Mouse (Mus musculus): Measurements from ENCODE around the gene Tat. TPM values are rescaled to one million over a fixed set of nuclear protein-coding genes. Genes with fewer than 3 reads are reported as not detected.
"Not testable (repeated sequence)": the region's sequence is repeated elsewhere in the genome, so short reads cannot be mapped to it uniquely, and the experiment has no call there.

Gene Tat
- polyA plus RNA-seq, 1 experiment from 2014 or later, result not detected

- H3K4me3 ChIP-seq (ENCODE audit: low read length), result no peak overlapping the region
- H3K36me3 ChIP-seq (ENCODE audit: control insufficient read depth, insufficient read depth, low read length), result no peaks in the 10 kb centered on the region
- no peak overlapping the region for H3K27ac ChIP-seq (ENCODE audit: low read depth, low read length)
- H3K9ac ChIP-seq (ENCODE audit: low read depth, low read length), result no peak overlapping the region
- H3K9me3 ChIP-seq (ENCODE audit: control insufficient read depth, low read length), result no peaks in the 10 kb centered on the region
- WGBS, result 34% methylated on average over 5 of the region's 5 CpGs
- no peak for ATAC-seq
- H3K4me2 ChIP-seq (ENCODE audit: low read length), result no peak overlapping the region
- H3K27me3 ChIP-seq (replicated peaks; ENCODE audit: control insufficient read depth, insufficient read depth, low read length), result no peaks in the 10 kb centered on the region
- peaks cover 3% of the 10 kb centered on the region; the same call in 1 of the 2 replicates for H3K4me1 ChIP-seq (ENCODE audit: control insufficient read depth, insufficient read depth, low read depth, low read length)
Observed at GRCm38 (mm10) chr8:110010868-110011267, 20.6 kb downstream of the Tat start.

GRCm38 (mm10) chr8:110022081-110022480 lies 31.8 kb downstream of the Tat start:
- H3K4me3 ChIP-seq (ENCODE audit: low read length), result no peak overlapping the region
- H3K4me2 ChIP-seq (ENCODE audit: low read length), result no peak overlapping the region
- no peaks in the 10 kb centered on the region for H3K9me3 ChIP-seq (ENCODE audit: control insufficient read depth, low read length)
- ATAC-seq, result no peak
- H3K36me3 ChIP-seq (ENCODE audit: control insufficient read depth, insufficient read depth, low read length), result no peaks in the 10 kb centered on the region
- H3K4me1 ChIP-seq (ENCODE audit: control insufficient read depth, insufficient read depth, low read depth, low read length), result no peaks in the 10 kb centered on the region
- no peak overlapping the region for H3K27ac ChIP-seq (ENCODE audit: low read depth, low read length)
- WGBS, result 66% methylated on average over 6 of the region's 6 CpGs
- H3K27me3 ChIP-seq (replicated peaks; ENCODE audit: control insufficient read depth, insufficient read depth, low read length), result no peaks in the 10 kb centered on the region
- no peak overlapping the region for H3K9ac ChIP-seq (ENCODE audit: low read depth, low read length)

GRCm38 (mm10) chr8:110022768-110023344 lies 32.6 kb downstream of the Tat start:
- H3K36me3 ChIP-seq (ENCODE audit: control insufficient read depth, insufficient read depth, low read length), result no peaks in the 10 kb centered on the region
- no peak overlapping the region for H3K9ac ChIP-seq (ENCODE audit: low read depth, low read length)
- H3K27me3 ChIP-seq (replicated peaks; ENCODE audit: control insufficient read depth, insufficient read depth, low read length), result no peaks in the 10 kb centered on the region
- no peaks in the 10 kb centered on the region for H3K9me3 ChIP-seq (ENCODE audit: control insufficient read depth, low read length)
- H3K4me2 ChIP-seq (ENCODE audit: low read length), result no peak overlapping the region
- no peaks in the 10 kb centered on the region for H3K4me1 ChIP-seq (ENCODE audit: control insufficient read depth, insufficient read depth, low read depth, low read length)
- H3K27ac ChIP-seq (ENCODE audit: low read depth, low read length), result no peak overlapping the region
- no peak for ATAC-seq
- no peak overlapping the region for H3K4me3 ChIP-seq (ENCODE audit: low read length)
- 92% methylated on average over 10 of the region's 10 CpGs for WGBS

GRCm38 (mm10) chr8:110033771-110034170 lies 43.5 kb downstream of the Tat start:
- H3K9me3 ChIP-seq (ENCODE audit: control insufficient read depth, low read length); ATAC-seq; H3K4me2 ChIP-seq (ENCODE audit: low read length); H3K9ac ChIP-seq (ENCODE audit: low read depth, low read length); H3K4me3 ChIP-seq (ENCODE audit: low read length); H3K27ac ChIP-seq (ENCODE audit: low read depth, low read length); H3K36me3 ChIP-seq (ENCODE audit: control insufficient read depth, insufficient read depth, low read length); H3K27me3 ChIP-seq (replicated peaks; ENCODE audit: control insufficient read depth, insufficient read depth, low read length); H3K4me1 ChIP-seq (ENCODE audit: control insufficient read depth, insufficient read depth, low read depth, low read length): not testable (repeated sequence)
- WGBS, result 29% methylated on average over 8 of the region's 8 CpGs

- no peak overlapping the region for H3K4me2 ChIP-seq (ENCODE audit: low read length)
- no peaks in the 10 kb centered on the region for H3K27me3 ChIP-seq (replicated peaks; ENCODE audit: control insufficient read depth, insufficient read depth, low read length)
- H3K27ac ChIP-seq (ENCODE audit: low read depth, low read length), result no peak overlapping the region
- H3K4me1 ChIP-seq (ENCODE audit: control insufficient read depth, insufficient read depth, low read depth, low read length), result peaks cover 2% of the 10 kb centered on the region; the same call in 1 of the 2 replicates
- H3K4me3 ChIP-seq (ENCODE audit: low read length), result no peak overlapping the region
- WGBS, result 52% methylated on average over 4 of the region's 4 CpGs
- H3K36me3 ChIP-seq (ENCODE audit: control insufficient read depth, insufficient read depth, low read length), result no peaks in the 10 kb centered on the region
- no peak overlapping the region for H3K9ac ChIP-seq (ENCODE audit: low read depth, low read length)
- H3K9me3 ChIP-seq (ENCODE audit: control insufficient read depth, low read length), result 0 out of 2 replicates have a peak, but pooled peaks cover 4% of the 10 kb centered on the region
- no peak for ATAC-seq
Observed at GRCm38 (mm10) chr8:110034331-110034730, 44.1 kb downstream of the Tat start.

- Histone ChIP-seq H3K9me3 (ENCODE audit: control insufficient read depth, low read length) (no peaks in the 10 kb centered on the region), H3K9ac (ENCODE audit: low read depth, low read length) (no peak overlapping the region), H3K36me3 (ENCODE audit: control insufficient read depth, insufficient read depth, low read length) (no peaks in the 10 kb centered on the region), H3K27me3 (replicated peaks; ENCODE audit: control insufficient read depth, insufficient read depth, low read length) (no peaks in the 10 kb centered on the region), H3K4me2 (ENCODE audit: low read length) (no peak overlapping the region), H3K27ac (ENCODE audit: low read depth, low read length) (no peak overlapping the region), H3K4me3 (ENCODE audit: low read length) (no peak overlapping the region), H3K4me1 (ENCODE audit: control insufficient read depth, insufficient read depth, low read depth, low read length) (peaks cover 2% of the 10 kb centered on the region; the same call in 1 of the 2 replicates)
- WGBS, result 53% methylated on average over 2 of the region's 2 CpGs
- no peak for ATAC-seq
Observed at GRCm38 (mm10) chr8:110036156-110036555, 45.9 kb downstream of the Tat start.

GRCm38 (mm10) chr8:110039216-110039615 lies 49.0 kb downstream of the Tat start:
- H3K4me1 ChIP-seq (ENCODE audit: control insufficient read depth, insufficient read depth, low read depth, low read length), result peaks cover 2% of the 10 kb centered on the region; the same call in 1 of the 2 replicates
- no peak overlapping the region for H3K4me2 ChIP-seq (ENCODE audit: low read length)
- no peaks in the 10 kb centered on the region for H3K9me3 ChIP-seq (ENCODE audit: control insufficient read depth, low read length)
- no peak overlapping the region for H3K4me3 ChIP-seq (ENCODE audit: low read length)
- 37% methylated on average over 7 of the region's 7 CpGs for WGBS
- ATAC-seq, result no peak
- no peaks in the 10 kb centered on the region for H3K36me3 ChIP-seq (ENCODE audit: control insufficient read depth, insufficient read depth, low read length)
- H3K27ac ChIP-seq (ENCODE audit: low read depth, low read length), result no peak overlapping the region
- H3K27me3 ChIP-seq (replicated peaks; ENCODE audit: control insufficient read depth, insufficient read depth, low read length), result no peaks in the 10 kb centered on the region; the same call in 1 of the 2 replicates
- H3K9ac ChIP-seq (ENCODE audit: low read depth, low read length), result no peak overlapping the region

GRCm38 (mm10) chr8:110039659-110040058 lies 49.4 kb downstream of the Tat start, which contains the start of gene Chst4:
Gene Chst4, minus strand, starts transcription at chr8:110039740.
- H3K9ac ChIP-seq (ENCODE audit: low read depth, low read length), result no peak within 1 kb of the TSS
- no peak for ATAC-seq
- H3K4me3 ChIP-seq (ENCODE audit: low read length), result no peak within 1 kb of the TSS
- no peaks in the 10 kb centered on the region for H3K36me3 ChIP-seq (ENCODE audit: control insufficient read depth, insufficient read depth, low read length)
- no peaks in the 10 kb centered on the region; the same call in 1 of the 2 replicates for H3K27me3 ChIP-seq (replicated peaks; ENCODE audit: control insufficient read depth, insufficient read depth, low read length)
- H3K9me3 ChIP-seq (ENCODE audit: control insufficient read depth, low read length), result no peaks in the 10 kb centered on the region
- H3K27ac ChIP-seq (ENCODE audit: low read depth, low read length), result no peak within 1 kb of the TSS
- 76% methylated on average over 5 of the region's 5 CpGs for WGBS
- H3K4me2 ChIP-seq (ENCODE audit: low read length), result no peak within 1 kb of the TSS
- H3K4me1 ChIP-seq (ENCODE audit: control insufficient read depth, insufficient read depth, low read depth, low read length), result peaks cover 2% of the 10 kb centered on the region; the same call in 1 of the 2 replicates

- WGBS, result 74% methylated on average over 4 of the region's 4 CpGs
- H3K4me3 ChIP-seq (ENCODE audit: low read length), result no peak overlapping the region
- H3K9me3 ChIP-seq (ENCODE audit: control insufficient read depth, low read length), result no peaks in the 10 kb centered on the region
- H3K27me3 ChIP-seq (replicated peaks; ENCODE audit: control insufficient read depth, insufficient read depth, low read length), result no peaks in the 10 kb centered on the region; the same call in 1 of the 2 replicates
- no peak overlapping the region for H3K27ac ChIP-seq (ENCODE audit: low read depth, low read length)
- no peak overlapping the region for H3K9ac ChIP-seq (ENCODE audit: low read depth, low read length)
- H3K4me1 ChIP-seq (ENCODE audit: control insufficient read depth, insufficient read depth, low read depth, low read length), result peaks cover 2% of the 10 kb centered on the region; the same call in 1 of the 2 replicates
- H3K4me2 ChIP-seq (ENCODE audit: low read length), result no peak overlapping the region
- ATAC-seq, result no peak
- no peaks in the 10 kb centered on the region for H3K36me3 ChIP-seq (ENCODE audit: control insufficient read depth, insufficient read depth, low read length)
Observed at GRCm38 (mm10) chr8:110040509-110040908, 50.3 kb downstream of the Tat start.

Data from hindbrain, embryonic 16.5 days (tissue).